Mouse (Mus musculus) T-cell, adult 2 months (primary cell): ENCODE measurements around the gene Gm11757.
"Not testable (repeated sequence)": the region's sequence is repeated elsewhere in the genome, so short reads cannot be mapped to it uniquely, and the experiment has no call there.

Experiments used
- DNase-seq: peaks from one replicate; pipeline ENCODE4 v3.0.0; 2022; ENCODE audit warnings: low spot score

The Gm11757 gene

GRCm38 (mm10) chr4:73891012-73891411 is at the start of gene Gm11757:
Gene Gm11757 (minus strand): TSS chr4:73891112.
- not testable (repeated sequence) for DNase-seq

GRCm38 (mm10) chr4:73920660-73921059 is 29.7 kb upstream of the Gm11757 start, which contains the start of gene Gm11756:
Gene Gm11756 (minus strand): TSS chr4:73920760.
- not testable (repeated sequence) for DNase-seq

- DNase-seq = not testable (repeated sequence)
Observed at GRCm38 (mm10) chr4:73905853-73906252, 14.9 kb upstream of the Gm11757 start, which contains the start of gene Gm13871. Gene Gm13871 (minus strand): TSS chr4:73905953.

GRCm38 (mm10) chr4:73876166-73876565 is 14.7 kb downstream of the Gm11757 start, which contains the start of gene Gm11758:
Gene Gm11758 (minus strand): TSS chr4:73876266.
- DNase-seq = not testable (repeated sequence)
